Mouse (Mus musculus): Measurements from ENCODE around the gene Ppa1. TPM values are rescaled to one million over a fixed set of nuclear protein-coding genes. Genes with fewer than 3 reads are reported as not detected.

Ppa1 gene
- total and polyA plus RNA-seq, 3 experiments = 178 to 337 (median 249) TPM

- in situ Hi-C loops (cut with MboI; ENCODE audit: low pct_ligation_motif_present, low pct_unique_long_range_greater_than_20kb, low sequenced_read_pairs) (no loop called here), dilution Hi-C loops (cut with MboI; ENCODE audit: extremely low pct_ligation_motif_present, extremely low pct_unique_long_range_greater_than_20kb, low sequenced_read_pairs) (no loop called here)
- no peak for TF ChIP-seq PAX5 (IDR thresholded peaks at IDR 0.05; ENCODE audit: low read length)
- no peak for TF ChIP-seq MAX (IDR thresholded peaks at IDR 0.05; ENCODE audit: low read length)
- TF ChIP-seq TBP (conservative IDR thresholded peaks at IDR 0.05; ENCODE audit: low read depth, low read length) = no peak
- no peak for TF ChIP-seq ETS1 (conservative IDR thresholded peaks at IDR 0.05; ENCODE audit: low read depth, low read length)
- TF ChIP-seq ZKSCAN1 (IDR thresholded peaks at IDR 0.05; ENCODE audit: borderline replicate concordance, low read depth, low read length) = no peak
- TF ChIP-seq POLR2AphosphoS2 (IDR thresholded peaks at IDR 0.05; ENCODE audit: low read depth, low read length) = no peak
- no peak for TF ChIP-seq ZC3H11A (IDR thresholded peaks at IDR 0.05; ENCODE audit: low read depth, low read length)
- no peak for TF ChIP-seq E2F4 (IDR thresholded peaks at IDR 0.05; ENCODE audit: insufficient replicate concordance, low read depth, low read length)
- no peak for TF ChIP-seq NELFE (IDR thresholded peaks at IDR 0.05; ENCODE audit: low read depth, low read length)
- no peak for TF ChIP-seq USF1 (IDR thresholded peaks at IDR 0.05; ENCODE audit: low read depth, low read length)
- no peak for TF ChIP-seq UBTF (IDR thresholded peaks at IDR 0.05; ENCODE audit: low read depth, low read length)
- H3K36me3 ChIP-seq (replicated peaks in 1 of 2; ENCODE audit: control insufficient read depth in 1 of 2, insufficient read depth in 1 of 2, low read length in 1 of 2) = peaks cover 0 to 9% of the 10 kb centered on the region in 2 experiments
- H3K4me1 ChIP-seq (ENCODE audit: control insufficient read depth in 1 of 2, insufficient read depth in 2 of 2) = peaks cover 7 to 14% of the 10 kb centered on the region in 2 experiments
- H3K27ac ChIP-seq (ENCODE audit: insufficient read depth, low read depth) = no peak overlapping the region
- H3K9ac ChIP-seq (ENCODE audit: insufficient read depth, low read depth) = no peak overlapping the region
- H3K9me3 ChIP-seq (replicated peaks; ENCODE audit: low read length) = no peaks in the 10 kb centered on the region
- no peak overlapping the region for H3K4me3 ChIP-seq (replicated peaks in 1 of 3; ENCODE audit: low read depth in 2 of 3, low read length in 2 of 3, poor library complexity in 1 of 3)
- no peak overlapping the region for H3K4me2 ChIP-seq (ENCODE audit: insufficient read depth, low read depth, poor library complexity, severe bottlenecking)
- no peak for DNase-seq (ENCODE audit: extremely low read depth)
- peaks cover 6% of the 10 kb centered on the region for H3K27me3 ChIP-seq (replicated peaks)
- H3K79me2 ChIP-seq (replicated peaks; ENCODE audit: control insufficient read depth, extremely low read depth, insufficient read depth, poor library complexity, severe bottlenecking) = no peaks in the 10 kb centered on the region
Observed at GRCm38 (mm10) chr10:61717406-61718296, 69.3 kb downstream of the Ppa1 start.

DNA sequence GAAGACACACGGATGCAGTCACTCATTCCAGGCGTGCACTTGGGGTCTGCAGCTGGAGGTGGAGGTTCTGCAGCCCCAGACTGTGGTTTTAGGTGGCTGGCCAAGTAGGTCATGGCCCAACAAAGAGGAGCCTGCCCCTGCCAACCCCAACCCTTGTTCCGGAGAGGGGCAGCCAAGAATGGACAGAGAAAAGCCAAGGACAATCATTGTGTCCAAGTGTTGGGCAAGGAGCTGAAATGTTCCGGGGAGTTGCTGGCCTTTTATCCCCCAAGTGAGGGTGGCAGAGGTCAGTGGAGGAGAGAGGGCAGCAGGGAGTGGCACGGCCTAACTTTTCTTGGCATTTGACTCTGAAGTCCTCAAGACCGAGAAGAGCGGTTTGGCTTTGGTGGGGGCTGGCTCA lies 72.0 kb downstream of the Ppa1 start:
- dilution Hi-C loops (cut with MboI; ENCODE audit: extremely low pct_ligation_motif_present, extremely low pct_unique_long_range_greater_than_20kb, low sequenced_read_pairs) = no loop called here
- in situ Hi-C loops (cut with MboI; ENCODE audit: low pct_ligation_motif_present, low pct_unique_long_range_greater_than_20kb, low sequenced_read_pairs) = no loop called here
- TF ChIP-seq USF2 (conservative IDR thresholded peaks at IDR 0.05; ENCODE audit: low read depth, low read length) (no peak), MAZ (IDR thresholded peaks at IDR 0.05; ENCODE audit: low read depth, low read length) (no peak), CTCF (conservative IDR thresholded peaks at IDR 0.05 in 1 of 2, IDR thresholded peaks at IDR 0.05 in 1 of 2; ENCODE audit: low read depth in 2 of 2, low read length in 2 of 2) (no peak), MEF2A (IDR thresholded peaks at IDR 0.05; ENCODE audit: borderline replicate concordance, low read depth, low read length) (no peak), UBTF (IDR thresholded peaks at IDR 0.05; ENCODE audit: low read depth, low read length) (no peak), MAFK (IDR thresholded peaks at IDR 0.05; ENCODE audit: insufficient replicate concordance, low read length) (no peak), PAX5 (IDR thresholded peaks at IDR 0.05; ENCODE audit: low read length) (no peak), SIN3A (IDR thresholded peaks at IDR 0.05; ENCODE audit: low read length) (no peak)

More for the DNA sequence above, 72.0 kb downstream of the Ppa1 start:
- Histone ChIP-seq H3K79me2 (replicated peaks; ENCODE audit: control insufficient read depth, extremely low read depth, insufficient read depth, poor library complexity, severe bottlenecking) (no peaks in the 10 kb centered on the region), H3K9ac (ENCODE audit: insufficient read depth, low read depth) (no peak overlapping the region), H3K4me3 (replicated peaks in 1 of 3; ENCODE audit: low read depth in 2 of 3, low read length in 2 of 3, poor library complexity in 1 of 3) (no peak overlapping the region), H3K27ac (ENCODE audit: insufficient read depth, low read depth) (no peak overlapping the region), H3K9me3 (replicated peaks; ENCODE audit: low read length) (no peaks in the 10 kb centered on the region), H3K4me1 (ENCODE audit: control insufficient read depth in 1 of 2, insufficient read depth in 2 of 2) (peaks cover 7 to 14% of the 10 kb centered on the region in 2 experiments), H3K36me3 (replicated peaks in 1 of 2; ENCODE audit: control insufficient read depth in 1 of 2, insufficient read depth in 1 of 2, low read length in 1 of 2) (peaks cover 0 to 9% of the 10 kb centered on the region in 2 experiments), H3K4me2 (ENCODE audit: insufficient read depth, low read depth, poor library complexity, severe bottlenecking) (no peak overlapping the region), H3K27me3 (replicated peaks) (no peaks in the 10 kb centered on the region)
- no peak for DNase-seq (ENCODE audit: extremely low read depth)

Data from CH12.LX (cell line).